In genomic region chr2:33918318-33918717, GRCm38 (mm10) we compare ENCODE assay signal across 10 mouse cellular contexts. TPM values are rescaled to one million over a fixed set of nuclear protein-coding genes. Genes with fewer than 3 reads are reported as not detected.
DNase-seq lines count a peak whose midpoint lies in the region; ATAC-seq and TF ChIP-seq lines count a peak whose summit lies in the region.
"Had no signal": no experiment of that assay in that cellular context is flagged by ENCODE, and none has a peak within 500 bp of the region (broad histone marks: within the 10 kb centered on the region; RNA-seq: fewer than 3 reads in every experiment).

No protein-coding gene starts in this region.

- H3K36me3 ChIP-seq in kidney, embryonic 14.5 days (ENCODE audit: control insufficient read depth, insufficient read depth, low read length), result no peaks in the 10 kb centered on the region
- no peaks in the 10 kb centered on the region for H3K36me3 ChIP-seq in ES-Bruce4 (ENCODE audit: control insufficient read depth, insufficient read depth, low read length, poor library complexity, severe bottlenecking)
- no peaks in the 10 kb centered on the region for H3K36me3 ChIP-seq in lung, postnatal 0 days (ENCODE audit: insufficient read depth, low read length)
- no peaks in the 10 kb centered on the region for H3K36me3 ChIP-seq in stomach, postnatal 0 days (ENCODE audit: control insufficient read depth, insufficient read depth, low read length)
- H3K36me3 ChIP-seq in intestine, embryonic 16.5 days (ENCODE audit: control insufficient read depth, insufficient read depth, low read length), result no peaks in the 10 kb centered on the region
- H3K36me3 ChIP-seq: midbrain, embryonic 12.5 days had no signal

- no peak for ATAC-seq in kidney, embryonic 14.5 days (ENCODE audit: low FRiP score, low TSS enrichment)
- no peak for ATAC-seq in lung, postnatal 0 days
- ATAC-seq in stomach, postnatal 0 days (ENCODE audit: low FRiP score, low TSS enrichment), result no peak
- ATAC-seq in intestine, embryonic 16.5 days, result no peak

- H3K4me3 ChIP-seq in kidney, embryonic 14.5 days (ENCODE audit: low read length), result no peak overlapping the region
- no peak overlapping the region for H3K4me3 ChIP-seq in ES-Bruce4 (ENCODE audit: low read depth, low read length)
- no peak overlapping the region for H3K4me3 ChIP-seq in lung, postnatal 0 days (ENCODE audit: low read depth, low read length)
- H3K4me3 ChIP-seq in stomach, postnatal 0 days (ENCODE audit: low read depth, low read length), result no peak overlapping the region
- no peak overlapping the region for H3K4me3 ChIP-seq in intestine, embryonic 16.5 days (ENCODE audit: low read length)
- H3K4me3 ChIP-seq: erythroblast, embryonic 14.5 days; midbrain, embryonic 12.5 days had no signal

- peak; percentile 62 for TF ChIP-seq CTCF in ES-Bruce4 (IDR thresholded peaks at IDR 0.05; ENCODE audit: low read depth, low read length)
- TF ChIP-seq CTCF in lung, postnatal 0 days (IDR thresholded peaks at IDR 0.05), result peak; percentile 76
- peak; percentile 74 for TF ChIP-seq CTCF in stomach, postnatal 0 days (IDR thresholded peaks at IDR 0.05; ENCODE audit: low read depth)

- WGBS in kidney, embryonic 14.5 days, result 76% methylated on average over 6 of the region's 6 CpGs
- 63% methylated on average over 6 of the region's 6 CpGs for WGBS in lung, postnatal 0 days
- 77% methylated on average over 6 of the region's 6 CpGs for WGBS in stomach, postnatal 0 days
- 76% methylated on average over 6 of the region's 6 CpGs for WGBS in intestine, embryonic 16.5 days

- TF ChIP-seq EP300 in ES-Bruce4 (IDR thresholded peaks at IDR 0.05; ENCODE audit: insufficient read depth, low read depth, low read length), result no peak
- no peak for TF ChIP-seq EP300 in lung, postnatal 0 days (IDR thresholded peaks at IDR 0.05)
- no peak for TF ChIP-seq EP300 in stomach, postnatal 0 days (optimal IDR thresholded peaks at IDR 0.05)

- peaks cover 6% of the 10 kb centered on the region; the same call in 1 of the 2 replicates for H3K27me3 ChIP-seq in kidney, embryonic 14.5 days (ENCODE audit: control insufficient read depth, insufficient read depth, low read length)
- no peaks in the 10 kb centered on the region for H3K27me3 ChIP-seq in ES-Bruce4 (ENCODE audit: control insufficient read depth, insufficient read depth, low read length, poor library complexity, severe bottlenecking)
- H3K27me3 ChIP-seq in lung, postnatal 0 days (replicated peaks; ENCODE audit: insufficient read depth, low read length), result no peaks in the 10 kb centered on the region
- H3K27me3 ChIP-seq in stomach, postnatal 0 days (ENCODE audit: control insufficient read depth, insufficient read depth, low read length), result no peaks in the 10 kb centered on the region; the same call in 1 of the 2 replicates
- no peaks in the 10 kb centered on the region for H3K27me3 ChIP-seq in intestine, embryonic 16.5 days (replicated peaks; ENCODE audit: control insufficient read depth, insufficient read depth, low read length)

- peak; percentile 8 for DNase-seq in kidney, adult 11 months
- peak; percentile 20 for DNase-seq in adrenal gland, adult 8-10 months
- DNase-seq in gastrocnemius, postnatal 14 days, result peak; percentile 48
- DNase-seq in lung, postnatal 0 days (ENCODE audit: low spot score), result peak; percentile 47
- peak; percentile 61 for DNase-seq in stomach, postnatal 0 days (ENCODE audit: low spot score)

- no peak overlapping the region for H3K9ac ChIP-seq in kidney, embryonic 14.5 days (ENCODE audit: low read depth, low read length)
- no peak overlapping the region for H3K9ac ChIP-seq in ES-Bruce4 (ENCODE audit: low read depth, poor library complexity, severe bottlenecking)
- no peak overlapping the region for H3K9ac ChIP-seq in lung, postnatal 0 days (replicated peaks; ENCODE audit: low read depth)
- H3K9ac ChIP-seq in stomach, postnatal 0 days (ENCODE audit: low read length), result no peak overlapping the region
- H3K9ac ChIP-seq in intestine, embryonic 16.5 days (ENCODE audit: low read depth, low read length), result no peak overlapping the region
- H3K9ac ChIP-seq: midbrain, embryonic 12.5 days had no signal

- H3K27ac ChIP-seq in kidney, embryonic 14.5 days (ENCODE audit: low read depth, low read length), result no peak overlapping the region
- H3K27ac ChIP-seq in ES-Bruce4 (ENCODE audit: insufficient read depth, low read length), result no peak overlapping the region
- no peak overlapping the region; the same call in 1 of the 2 replicates for H3K27ac ChIP-seq in lung, postnatal 0 days (ENCODE audit: low read length)
- H3K27ac ChIP-seq in stomach, postnatal 0 days (replicated peaks), result no peak overlapping the region
- H3K27ac ChIP-seq in intestine, embryonic 16.5 days (ENCODE audit: low read length), result no peak overlapping the region
- H3K27ac ChIP-seq: midbrain, embryonic 12.5 days had no signal

- no peak overlapping the region for H3K4me2 ChIP-seq in kidney, embryonic 14.5 days (replicated peaks; ENCODE audit: low read depth, low read length)
- no peak overlapping the region for H3K4me2 ChIP-seq in lung, postnatal 0 days (replicated peaks; ENCODE audit: low read depth, low read length)
- H3K4me2 ChIP-seq in stomach, postnatal 0 days (replicated peaks; ENCODE audit: low read depth), result no peak overlapping the region
- H3K4me2 ChIP-seq in intestine, embryonic 16.5 days (ENCODE audit: low read depth, low read length), result no peak overlapping the region
- H3K4me2 ChIP-seq: midbrain, embryonic 12.5 days had no signal

- intact Hi-C loops in gastrocnemius, postnatal 14 days (cut with DNase I; ENCODE audit: low total_unique reads), result no loop called here

- peaks cover 3% of the 10 kb centered on the region; the same call in 1 of the 2 replicates for H3K4me1 ChIP-seq in kidney, embryonic 14.5 days (ENCODE audit: control insufficient read depth, insufficient read depth, low read length)
- no peaks in the 10 kb centered on the region for H3K4me1 ChIP-seq in ES-Bruce4 (ENCODE audit: control insufficient read depth, insufficient read depth, low read length)
- H3K4me1 ChIP-seq in lung, postnatal 0 days (ENCODE audit: insufficient read depth, low read depth, low read length), result no peaks in the 10 kb centered on the region
- H3K4me1 ChIP-seq in stomach, postnatal 0 days (replicated peaks; ENCODE audit: control insufficient read depth, insufficient read depth), result no peaks in the 10 kb centered on the region
- H3K4me1 ChIP-seq in intestine, embryonic 16.5 days (ENCODE audit: control insufficient read depth, insufficient read depth, low read length), result no peaks in the 10 kb centered on the region

- no peaks in the 10 kb centered on the region for H3K9me3 ChIP-seq in kidney, embryonic 14.5 days (ENCODE audit: control insufficient read depth, low read length)
- H3K9me3 ChIP-seq in ES-Bruce4 (replicated peaks; ENCODE audit: control insufficient read depth, insufficient read depth, low read length, poor library complexity, severe bottlenecking), result no peaks in the 10 kb centered on the region
- H3K9me3 ChIP-seq in lung, postnatal 0 days (ENCODE audit: low read length), result no peaks in the 10 kb centered on the region
- H3K9me3 ChIP-seq in stomach, postnatal 0 days (ENCODE audit: control insufficient read depth, low read length), result no peaks in the 10 kb centered on the region
- H3K9me3 ChIP-seq in intestine, embryonic 16.5 days (ENCODE audit: control insufficient read depth, low read length), result no peaks in the 10 kb centered on the region
- H3K9me3 ChIP-seq: midbrain, embryonic 12.5 days had no signal

- TF ChIP-seq POLR2A in ES-Bruce4 (IDR thresholded peaks at IDR 0.05; ENCODE audit: insufficient read depth, low read length), result no peak

RNA-seq across cellular contexts. Expression of gene Mvb12b, which starts 30.6 kb away (rescaled TPM):
- 14.7 and 18.8 TPM in 2 replicates for polyA plus RNA-seq in kidney, embryonic 14.5 days (2014; fragmentation: Nextera tagmentation; extraction: Ambion mirVana)
- polyA plus RNA-seq in ES-Bruce4 (2011; ENCODE audit: insufficient read depth, insufficient read length, low read depth, missing spikeins), result 11.5 and 15.8 TPM in 2 replicates
- 10 to 100 TPM; 20.3 to 35.9 (median 24.1) TPM for total RNA-seq in adrenal gland, adult 8-10 months (2022)
- 10 to 100 TPM; 14.9 to 20.7 TPM for total RNA-seq in gastrocnemius, postnatal 14 days (2021)
- polyA plus RNA-seq in lung, postnatal 0 days (2015; fragmentation: Nextera tagmentation; extraction: Ambion mirVana), result 21.3 and 24.5 TPM in 2 replicates
- polyA plus RNA-seq in stomach, postnatal 0 days (2015; fragmentation: Nextera tagmentation; extraction: Ambion mirVana), result 10.2 and 11.3 TPM in 2 replicates
- 7.9 and 8.5 TPM in 2 replicates for polyA plus RNA-seq in intestine, embryonic 16.5 days (2015; fragmentation: Nextera tagmentation; extraction: Ambion mirVana)

Comparison
In these comparisons a context has a peak if more than half of its experiments do, and no peak if none do; other contexts are left out.
1. DNase-seq: peak in every context shown above with its lines; median percentile 61 in stomach, postnatal 0 days; 48 in gastrocnemius, postnatal 14 days; 47 in lung, postnatal 0 days; 20 in adrenal gland, adult 8-10 months; 8 in kidney, adult 11 months.